Mouse (Mus musculus): ENCODE results near the gene Copz2. TPM values are rescaled to one million over a fixed set of nuclear protein-coding genes. Genes with fewer than 3 reads are reported as not detected.

The Copz2 gene
- total and polyA plus RNA-seq, 3 experiments: 0.52 to 9.0 (median 3.1) TPM

DNA sequence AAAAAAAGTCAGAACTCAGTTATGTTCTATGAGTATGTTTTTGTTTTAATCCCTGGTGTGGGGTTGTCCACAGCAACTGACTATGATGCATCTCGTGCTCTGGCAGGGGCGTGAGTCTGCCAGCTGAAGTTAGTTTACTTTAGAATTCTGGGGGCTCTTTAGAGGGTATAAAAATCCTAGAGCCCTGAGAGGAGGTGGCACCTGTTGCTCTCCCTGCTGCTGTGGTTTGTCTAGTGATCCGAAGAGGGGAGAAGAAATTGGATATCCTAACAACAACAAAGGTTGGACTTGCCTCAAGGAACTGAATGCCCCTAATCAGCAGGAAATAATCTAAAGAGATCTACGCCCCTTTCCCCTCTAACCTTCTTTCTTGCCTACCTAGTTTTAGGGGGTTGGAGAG is 11.3 kb upstream of the Copz2 start:
- H3K4me3 ChIP-seq (ENCODE audit: low read depth, low read length): no peak overlapping the region
- peaks cover 3% of the 10 kb centered on the region; the same call in 1 of the 2 replicates for H3K4me1 ChIP-seq (ENCODE audit: insufficient read depth, low read depth, low read length)
- no peaks in the 10 kb centered on the region for H3K9me3 ChIP-seq (replicated peaks)
- no peak for ATAC-seq (ENCODE audit: extremely low read depth, insufficient number of reproducible peaks, low FRiP score, poor library complexity, severe bottlenecking)
- H3K36me3 ChIP-seq (replicated peaks): no peaks in the 10 kb centered on the region
- TF ChIP-seq CTCF (IDR thresholded peaks at IDR 0.05; ENCODE audit: low read depth, low read length) (no peak), TAL1 (conservative IDR thresholded peaks at IDR 0.05; ENCODE audit: low read depth, low read length) (no peak), GATA1 (IDR thresholded peaks at IDR 0.05; ENCODE audit: borderline replicate concordance, low read length) (no peak), GATA2 (IDR thresholded peaks at IDR 0.05; ENCODE audit: borderline replicate concordance, low read depth, low read length) (no peak), POLR2AphosphoS5 (IDR thresholded peaks at IDR 0.05; ENCODE audit: insufficient replicate concordance, low read depth, low read length) (no peak)
- DNase-seq (ENCODE audit: low spot score): no peak
- peaks cover 48% of the 10 kb centered on the region for H3K27me3 ChIP-seq (ENCODE audit: insufficient read depth, low read length)

DNA sequence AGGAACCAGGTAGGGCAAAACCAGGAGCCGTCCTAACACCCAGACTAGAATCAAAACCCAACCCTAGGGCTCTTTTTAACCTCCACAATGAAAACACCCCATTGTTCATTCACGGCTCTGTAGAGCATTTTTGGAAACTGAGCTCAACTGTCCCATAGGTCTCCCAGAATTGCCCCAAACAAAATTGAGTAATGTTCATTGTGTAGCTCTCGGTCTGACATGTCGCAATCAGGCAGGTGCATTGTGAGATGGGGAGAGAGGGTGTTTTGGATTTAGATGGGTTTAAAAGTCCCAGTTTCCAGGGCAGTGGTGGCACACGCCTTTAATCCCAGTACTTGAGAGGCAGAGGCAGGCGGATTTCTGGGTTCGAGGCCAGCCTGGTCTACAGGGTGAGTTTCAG is 10.2 kb upstream of the Copz2 start:
- DNase-seq (ENCODE audit: low spot score): no peak
- no peak overlapping the region for H3K4me3 ChIP-seq (ENCODE audit: low read depth, low read length)

DNA sequence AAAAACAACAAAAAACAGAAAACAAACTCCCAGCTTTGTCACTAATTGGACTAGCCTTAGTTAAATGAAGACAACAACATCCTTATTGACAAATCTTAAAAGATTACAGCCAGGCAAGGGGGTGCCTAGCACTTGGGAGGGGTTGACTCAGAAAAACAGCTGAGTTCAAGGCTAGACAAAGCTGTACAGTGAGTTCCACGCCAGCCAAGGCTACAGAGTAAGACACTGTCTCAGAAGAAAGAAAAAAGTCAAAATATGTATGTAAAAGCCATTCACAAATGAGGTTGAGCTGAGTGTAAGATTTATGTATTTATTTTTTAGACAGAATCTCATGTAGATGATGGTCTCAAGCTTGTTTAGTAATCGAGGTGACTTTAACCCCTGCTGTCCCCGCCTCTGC is 9.8 kb upstream of the Copz2 start:
- DNase-seq (ENCODE audit: low spot score): no peak
- H3K9me3 ChIP-seq (replicated peaks): no peaks in the 10 kb centered on the region
- no peak for ATAC-seq (ENCODE audit: extremely low read depth, insufficient number of reproducible peaks, low FRiP score, poor library complexity, severe bottlenecking)
- no peak overlapping the region for H3K4me3 ChIP-seq (ENCODE audit: low read depth, low read length)
- H3K4me1 ChIP-seq (ENCODE audit: insufficient read depth, low read depth, low read length): peaks cover 3% of the 10 kb centered on the region; the same call in 1 of the 2 replicates
- H3K27me3 ChIP-seq (ENCODE audit: insufficient read depth, low read length): peaks cover 43% of the 10 kb centered on the region
- TF ChIP-seq GATA2 (IDR thresholded peaks at IDR 0.05; ENCODE audit: borderline replicate concordance, low read depth, low read length): no peak
- no peak for TF ChIP-seq CTCF (IDR thresholded peaks at IDR 0.05; ENCODE audit: low read depth, low read length)
- no peak for TF ChIP-seq GATA1 (IDR thresholded peaks at IDR 0.05; ENCODE audit: borderline replicate concordance, low read length)
- TF ChIP-seq TAL1 (conservative IDR thresholded peaks at IDR 0.05; ENCODE audit: low read depth, low read length): no peak
- no peak for TF ChIP-seq POLR2AphosphoS5 (IDR thresholded peaks at IDR 0.05; ENCODE audit: insufficient replicate concordance, low read depth, low read length)
- H3K36me3 ChIP-seq (replicated peaks): no peaks in the 10 kb centered on the region

More for the DNA sequence above, 10.2 kb upstream of the Copz2 start:
- no peaks in the 10 kb centered on the region for H3K36me3 ChIP-seq (replicated peaks)
- no peak for ATAC-seq (ENCODE audit: extremely low read depth, insufficient number of reproducible peaks, low FRiP score, poor library complexity, severe bottlenecking)
- H3K4me1 ChIP-seq (ENCODE audit: insufficient read depth, low read depth, low read length): peaks cover 3% of the 10 kb centered on the region; the same call in 1 of the 2 replicates
- H3K9me3 ChIP-seq (replicated peaks): no peaks in the 10 kb centered on the region
- TF ChIP-seq CTCF (IDR thresholded peaks at IDR 0.05; ENCODE audit: low read depth, low read length) (no peak), GATA2 (IDR thresholded peaks at IDR 0.05; ENCODE audit: borderline replicate concordance, low read depth, low read length) (no peak), GATA1 (IDR thresholded peaks at IDR 0.05; ENCODE audit: borderline replicate concordance, low read length) (no peak), TAL1 (conservative IDR thresholded peaks at IDR 0.05; ENCODE audit: low read depth, low read length) (no peak), POLR2AphosphoS5 (IDR thresholded peaks at IDR 0.05; ENCODE audit: insufficient replicate concordance, low read depth, low read length) (no peak)
- H3K27me3 ChIP-seq (ENCODE audit: insufficient read depth, low read length): peaks cover 43% of the 10 kb centered on the region

DNA sequence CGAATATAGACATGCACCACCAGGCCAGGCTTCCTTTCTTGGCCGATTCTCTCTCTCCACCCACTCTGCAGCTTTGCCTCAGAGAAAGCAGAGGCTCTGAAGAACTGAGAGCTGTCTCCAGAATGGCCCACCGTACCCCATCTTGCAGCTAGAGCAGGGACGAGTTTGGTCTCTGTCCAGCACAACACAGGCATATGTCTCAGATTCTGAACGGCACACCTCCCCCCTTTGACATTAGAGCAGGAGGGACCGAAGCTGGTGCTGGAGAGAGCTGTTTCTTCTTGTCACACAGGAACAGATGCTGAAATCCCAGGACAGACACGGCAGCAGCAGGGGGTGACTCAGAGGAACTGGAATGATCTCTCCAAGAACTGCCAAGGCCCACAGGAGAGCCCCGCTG is 9.4 kb upstream of the Copz2 start:
- TF ChIP-seq TAL1 (conservative IDR thresholded peaks at IDR 0.05; ENCODE audit: low read depth, low read length) (no peak), POLR2AphosphoS5 (IDR thresholded peaks at IDR 0.05; ENCODE audit: insufficient replicate concordance, low read depth, low read length) (no peak), GATA2 (IDR thresholded peaks at IDR 0.05; ENCODE audit: borderline replicate concordance, low read depth, low read length) (no peak), CTCF (IDR thresholded peaks at IDR 0.05; ENCODE audit: low read depth, low read length) (no peak), GATA1 (IDR thresholded peaks at IDR 0.05; ENCODE audit: borderline replicate concordance, low read length) (no peak)
- Histone ChIP-seq H3K9me3 (replicated peaks) (no peaks in the 10 kb centered on the region), H3K4me3 (ENCODE audit: low read depth, low read length) (no peak overlapping the region), H3K27me3 (ENCODE audit: insufficient read depth, low read length) (peaks cover 43% of the 10 kb centered on the region), H3K36me3 (replicated peaks) (no peaks in the 10 kb centered on the region), H3K4me1 (ENCODE audit: insufficient read depth, low read depth, low read length) (peaks cover 3% of the 10 kb centered on the region; the same call in 1 of the 2 replicates)
- ATAC-seq (ENCODE audit: extremely low read depth, insufficient number of reproducible peaks, low FRiP score, poor library complexity, severe bottlenecking) (no peak), DNase-seq (ENCODE audit: low spot score) (no peak)

DNA sequence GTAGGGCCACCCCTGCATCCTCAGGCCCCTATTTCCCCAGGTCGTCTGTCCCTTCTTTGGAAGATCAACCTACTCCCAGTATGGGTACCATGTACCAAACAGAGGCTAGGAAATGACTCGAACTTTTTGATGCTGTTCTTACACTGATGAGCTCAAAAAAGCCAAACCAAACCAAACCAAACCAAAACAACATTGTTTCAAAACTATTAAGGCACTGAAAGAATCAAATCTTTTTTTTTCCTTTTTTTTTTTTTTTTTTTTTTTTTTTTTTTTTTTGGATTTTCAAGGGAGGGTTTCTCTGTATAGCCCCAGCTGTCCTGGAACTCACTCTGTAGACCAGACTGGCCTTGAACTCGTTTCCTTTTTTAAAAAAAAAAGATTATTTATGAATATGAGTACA is 6.0 kb upstream of the Copz2 start:
- Histone ChIP-seq H3K4me3 (ENCODE audit: low read depth, low read length) (no peak overlapping the region), H3K36me3 (replicated peaks) (no peaks in the 10 kb centered on the region), H3K9me3 (replicated peaks) (no peaks in the 10 kb centered on the region), H3K4me1 (ENCODE audit: insufficient read depth, low read depth, low read length) (no peaks in the 10 kb centered on the region), H3K27me3 (ENCODE audit: insufficient read depth, low read length) (peaks cover 44% of the 10 kb centered on the region)
- ATAC-seq (ENCODE audit: extremely low read depth, insufficient number of reproducible peaks, low FRiP score, poor library complexity, severe bottlenecking) (no peak), DNase-seq (ENCODE audit: low spot score) (no peak)
- TF ChIP-seq POLR2AphosphoS5 (IDR thresholded peaks at IDR 0.05; ENCODE audit: insufficient replicate concordance, low read depth, low read length): no peak
- TF ChIP-seq CTCF (IDR thresholded peaks at IDR 0.05; ENCODE audit: low read depth, low read length): no peak
- no peak for TF ChIP-seq GATA2 (IDR thresholded peaks at IDR 0.05; ENCODE audit: borderline replicate concordance, low read depth, low read length)
- TF ChIP-seq TAL1 (conservative IDR thresholded peaks at IDR 0.05; ENCODE audit: low read depth, low read length): no peak
- no peak for TF ChIP-seq GATA1 (IDR thresholded peaks at IDR 0.05; ENCODE audit: borderline replicate concordance, low read length)

DNA sequence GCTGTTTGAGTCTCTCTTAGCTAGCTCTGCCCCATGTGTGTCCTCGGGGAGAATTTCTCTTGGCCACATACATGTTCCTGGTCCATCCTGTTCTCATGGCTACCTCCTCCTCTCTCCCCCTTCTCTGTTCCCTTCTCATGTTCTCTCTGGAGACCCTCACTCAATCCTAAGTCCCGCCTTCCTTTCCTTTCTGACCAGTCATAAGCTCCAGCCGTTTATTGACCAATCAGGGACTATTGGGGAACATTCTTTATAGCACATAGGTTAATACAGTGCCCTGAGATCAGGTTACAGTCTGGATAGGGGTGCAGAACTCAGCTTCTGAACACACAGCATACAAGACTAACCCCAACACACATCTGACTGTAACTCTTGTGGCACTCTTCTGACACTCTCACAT is 2.4 kb upstream of the Copz2 start:
- Histone ChIP-seq H3K9me3 (replicated peaks) (no peaks in the 10 kb centered on the region), H3K27me3 (ENCODE audit: insufficient read depth, low read length) (peaks cover 47% of the 10 kb centered on the region), H3K36me3 (replicated peaks) (no peaks in the 10 kb centered on the region), H3K4me3 (ENCODE audit: low read depth, low read length) (no peak overlapping the region), H3K4me1 (ENCODE audit: insufficient read depth, low read depth, low read length) (peaks cover 10% of the 10 kb centered on the region)
- ATAC-seq (ENCODE audit: extremely low read depth, insufficient number of reproducible peaks, low FRiP score, poor library complexity, severe bottlenecking) (no peak), DNase-seq (ENCODE audit: low spot score) (no peak)
- no peak for TF ChIP-seq CTCF (IDR thresholded peaks at IDR 0.05; ENCODE audit: low read depth, low read length)
- TF ChIP-seq GATA1 (IDR thresholded peaks at IDR 0.05; ENCODE audit: borderline replicate concordance, low read length): no peak
- TF ChIP-seq TAL1 (conservative IDR thresholded peaks at IDR 0.05; ENCODE audit: low read depth, low read length): no peak
- no peak for TF ChIP-seq GATA2 (IDR thresholded peaks at IDR 0.05; ENCODE audit: borderline replicate concordance, low read depth, low read length)
- TF ChIP-seq POLR2AphosphoS5 (IDR thresholded peaks at IDR 0.05; ENCODE audit: insufficient replicate concordance, low read depth, low read length): no peak
